Mouse (Mus musculus): Measurements from ENCODE around the gene Pard3b.

Pard3b gene

DNA sequence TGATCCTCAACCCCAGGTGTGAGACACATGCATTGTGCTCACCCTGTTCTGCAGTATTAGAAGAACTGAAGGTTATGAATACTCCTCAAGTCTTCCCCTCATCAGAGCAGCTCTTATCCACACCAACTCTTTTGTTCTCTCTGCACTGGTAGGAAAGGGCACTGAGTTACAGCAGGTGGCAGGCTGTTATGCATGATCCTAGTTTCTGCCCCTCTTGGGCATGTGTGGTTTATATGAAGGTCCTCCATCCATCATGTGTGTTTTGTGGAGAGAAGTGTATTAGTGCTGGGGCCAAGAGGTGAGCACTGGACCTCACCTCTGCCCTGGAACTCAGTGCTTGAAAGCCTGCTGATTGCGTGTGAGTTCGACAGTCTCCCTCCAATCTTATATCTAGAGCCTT, 994.3 kb downstream of the Pard3b start:
- DNase-seq (ENCODE audit: low spot score in 2 of 2), result no peak

- no peak for DNase-seq (ENCODE audit: low spot score in 2 of 2)
These were observed 996.6 kb downstream of the Pard3b start for GRCm38 (mm10) chr1:62635203-62635602.

GRCm38 (mm10) chr1:62636906-62637673, 998.5 kb downstream of the Pard3b start:
- no peak for DNase-seq (ENCODE audit: low spot score in 2 of 2)

DNA sequence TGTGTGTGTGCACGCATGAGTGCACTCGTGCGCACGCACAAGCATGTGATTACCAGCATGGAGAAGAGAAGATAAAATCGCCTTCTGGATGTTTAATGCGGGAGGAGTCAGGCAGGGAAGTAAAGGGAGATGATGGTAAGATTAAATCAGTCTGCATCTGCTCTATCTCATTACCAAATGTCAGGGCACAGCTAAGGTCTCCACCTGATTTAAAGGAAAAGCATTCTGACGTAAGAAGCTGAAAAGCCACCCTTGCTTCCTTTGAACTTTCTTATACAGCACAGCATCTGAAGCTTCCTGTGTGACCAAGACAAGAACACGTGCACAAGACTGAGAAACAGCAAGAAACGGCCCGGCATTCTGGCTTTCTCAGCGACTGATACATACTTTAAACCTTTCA, 1000.4 kb downstream of the Pard3b start:
- no peak for DNase-seq (ENCODE audit: low spot score in 2 of 2)

DNA sequence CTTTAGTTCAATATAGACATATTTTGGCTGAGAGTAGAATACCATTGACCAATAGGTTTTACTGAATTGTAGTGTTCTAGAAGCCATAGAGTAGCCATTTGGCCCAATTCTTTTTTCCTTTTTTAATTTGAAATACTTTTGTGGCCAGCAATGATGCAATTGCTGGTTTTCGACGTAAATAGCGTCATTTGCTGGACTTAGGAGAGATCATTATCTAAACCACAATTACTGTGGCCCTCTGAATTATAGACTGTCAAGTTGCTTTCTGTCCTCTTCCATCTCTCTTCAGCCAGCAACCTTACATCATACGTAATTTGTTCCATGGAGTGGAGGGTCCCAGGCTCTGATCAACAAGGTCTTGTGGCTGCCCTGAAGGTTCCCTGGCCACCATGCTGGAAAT, 1000.8 kb downstream of the Pard3b start:
- DNase-seq (ENCODE audit: low spot score in 2 of 2), result no peak

DNA sequence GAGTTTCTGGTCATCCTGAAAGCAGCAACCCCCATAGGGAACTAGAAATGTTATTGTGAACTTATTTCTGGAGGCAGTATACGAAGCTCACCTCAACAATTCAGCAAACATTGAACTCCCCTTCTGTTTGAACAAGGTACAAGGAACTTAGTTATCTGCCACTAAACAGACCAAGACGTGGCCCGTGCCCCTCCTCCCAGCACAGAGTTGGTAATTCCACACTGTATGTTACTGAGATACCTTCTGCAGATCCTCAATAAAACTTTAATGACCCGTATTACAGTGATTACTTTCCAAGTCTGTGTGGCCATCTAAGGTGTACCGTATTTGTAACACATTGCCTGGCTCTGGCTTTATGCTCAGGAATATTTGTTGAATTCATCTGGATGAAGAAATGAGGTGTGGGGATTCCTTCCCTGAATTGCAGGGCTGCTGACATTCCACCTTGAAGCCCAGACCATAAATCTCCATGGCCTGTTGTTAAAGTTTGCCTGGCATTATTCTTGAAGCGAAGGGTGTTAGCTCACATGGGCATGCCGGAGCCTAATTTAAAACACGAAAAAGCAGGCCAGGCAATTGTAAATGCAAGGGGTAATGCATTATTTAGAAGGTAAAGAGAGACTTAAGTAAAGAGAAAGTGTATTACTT, 1006.1 kb downstream of the Pard3b start:
- no peak for DNase-seq (ENCODE audit: low spot score in 2 of 2)

DNA sequence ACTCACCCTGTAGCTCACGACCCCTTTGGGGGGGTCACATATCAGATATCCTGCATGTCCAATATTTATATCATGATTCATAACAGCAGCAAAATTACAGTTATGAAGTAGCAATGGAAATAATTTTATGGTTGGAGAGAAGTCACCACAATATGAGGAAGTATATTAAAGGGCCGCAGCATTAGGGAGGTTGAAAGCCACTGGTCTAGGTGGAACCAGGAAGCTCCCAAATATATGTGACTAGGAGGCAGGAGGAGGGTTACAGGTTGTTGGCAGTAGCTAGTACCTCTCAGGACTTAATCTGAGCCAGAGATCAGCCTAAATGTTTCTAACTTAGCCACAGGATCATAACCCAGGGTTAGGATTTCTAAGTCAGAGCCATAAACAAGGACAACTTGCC, 1008.2 kb downstream of the Pard3b start:
- DNase-seq (ENCODE audit: low spot score in 2 of 2), result no peak

- no peak for DNase-seq (ENCODE audit: low spot score in 2 of 2)
These were observed 1009.5 kb downstream of the Pard3b start for GRCm38 (mm10) chr1:62648116-62648515.

DNA sequence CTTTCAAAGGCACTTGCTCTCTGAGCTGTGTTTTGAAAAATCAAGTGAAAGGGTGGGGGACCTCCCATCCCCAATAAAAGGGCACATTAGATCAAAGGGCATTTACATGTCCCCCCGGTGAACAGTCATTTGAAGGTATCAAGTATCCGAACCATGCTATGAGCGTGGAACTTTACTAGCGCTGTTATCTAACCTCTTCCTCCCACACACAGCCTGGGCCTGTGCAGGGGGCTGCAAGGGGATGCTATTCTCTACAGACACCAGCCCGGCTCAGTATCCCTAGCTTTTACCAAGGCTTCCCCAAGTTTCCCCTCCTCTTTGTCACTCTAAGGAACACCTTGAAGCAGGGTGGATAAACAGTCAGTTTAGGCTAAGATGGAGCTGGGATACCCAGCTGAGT, 1010.0 kb downstream of the Pard3b start:
- no peak for DNase-seq (ENCODE audit: low spot score in 2 of 2)

DNA sequence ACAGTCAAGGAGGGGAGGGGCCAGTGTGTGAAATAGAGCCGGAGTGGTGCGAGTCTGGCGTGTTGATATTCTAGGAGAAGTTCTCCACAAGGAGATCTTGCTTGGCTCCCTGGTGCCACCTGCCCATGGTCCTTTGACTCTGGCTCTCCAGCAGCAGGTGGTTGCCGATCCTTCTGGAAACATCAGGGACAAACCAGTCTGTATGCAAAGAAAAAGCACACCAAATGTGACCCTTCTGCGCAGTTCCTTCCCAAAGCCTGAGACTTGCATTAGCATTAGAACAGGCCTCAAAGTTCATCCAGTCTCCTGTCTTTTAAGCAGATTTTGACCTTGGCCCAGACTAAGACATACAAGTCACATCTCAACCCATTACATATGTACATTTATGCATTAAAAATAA, 1011.9 kb downstream of the Pard3b start:
- DNase-seq (ENCODE audit: low spot score in 2 of 2), result no peak

GRCm38 (mm10) chr1:62654436-62654835, 1015.8 kb downstream of the Pard3b start:
- no peak for DNase-seq (ENCODE audit: low spot score in 2 of 2)

GRCm38 (mm10) chr1:62664960-62665645, 1026.5 kb downstream of the Pard3b start:
- DNase-seq (ENCODE audit: low spot score in 2 of 2), result no peak

DNA sequence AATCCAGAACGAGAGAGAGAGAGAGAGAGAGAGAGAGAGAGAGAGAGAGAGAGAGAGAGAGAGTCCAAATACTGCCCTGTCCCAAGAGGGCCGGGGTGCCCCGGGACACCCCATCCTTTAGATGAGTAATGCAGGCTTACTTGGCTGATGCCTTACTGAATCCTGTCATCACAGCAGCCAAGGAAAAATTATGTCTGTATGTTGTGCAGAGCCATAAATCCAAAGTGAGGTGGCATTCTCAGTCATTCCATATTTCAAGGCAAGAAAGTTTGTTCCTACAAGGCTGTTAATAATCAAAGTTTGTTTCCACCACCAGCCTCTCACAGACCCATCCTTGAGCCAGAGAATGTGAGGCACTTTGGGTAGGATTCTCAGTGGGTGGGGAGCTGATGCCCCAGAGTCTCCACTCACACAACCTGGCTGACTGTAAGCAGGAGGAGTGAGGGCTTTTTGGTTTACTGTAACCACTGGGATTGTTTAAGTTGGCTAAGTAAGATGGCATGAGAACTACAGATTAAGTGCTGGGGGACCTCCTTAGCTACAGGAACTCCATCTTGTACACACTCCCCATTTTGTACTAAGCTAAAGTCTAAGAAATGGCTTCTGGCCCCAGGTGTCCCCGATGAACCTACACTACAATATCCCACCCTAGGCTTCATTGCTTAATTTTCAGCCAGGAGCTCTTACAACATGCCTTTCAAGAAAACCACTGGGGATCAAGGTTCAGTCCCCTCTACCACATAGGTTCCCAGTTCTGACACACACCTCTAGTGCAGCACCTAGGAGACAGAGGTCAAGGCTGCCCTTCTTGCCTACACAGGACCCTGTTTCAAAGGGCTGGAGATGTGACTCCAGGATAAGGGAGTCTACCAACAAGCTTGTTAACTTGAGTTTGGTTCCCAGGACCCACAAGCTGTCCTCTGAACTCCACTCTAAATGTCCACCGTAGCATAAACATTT, 1027.4 kb downstream of the Pard3b start:
- no peak for DNase-seq (ENCODE audit: low spot score in 2 of 2)

- DNase-seq (ENCODE audit: low spot score in 2 of 2), result no peak
These were observed 1028.2 kb downstream of the Pard3b start for GRCm38 (mm10) chr1:62666780-62667179.

DNA sequence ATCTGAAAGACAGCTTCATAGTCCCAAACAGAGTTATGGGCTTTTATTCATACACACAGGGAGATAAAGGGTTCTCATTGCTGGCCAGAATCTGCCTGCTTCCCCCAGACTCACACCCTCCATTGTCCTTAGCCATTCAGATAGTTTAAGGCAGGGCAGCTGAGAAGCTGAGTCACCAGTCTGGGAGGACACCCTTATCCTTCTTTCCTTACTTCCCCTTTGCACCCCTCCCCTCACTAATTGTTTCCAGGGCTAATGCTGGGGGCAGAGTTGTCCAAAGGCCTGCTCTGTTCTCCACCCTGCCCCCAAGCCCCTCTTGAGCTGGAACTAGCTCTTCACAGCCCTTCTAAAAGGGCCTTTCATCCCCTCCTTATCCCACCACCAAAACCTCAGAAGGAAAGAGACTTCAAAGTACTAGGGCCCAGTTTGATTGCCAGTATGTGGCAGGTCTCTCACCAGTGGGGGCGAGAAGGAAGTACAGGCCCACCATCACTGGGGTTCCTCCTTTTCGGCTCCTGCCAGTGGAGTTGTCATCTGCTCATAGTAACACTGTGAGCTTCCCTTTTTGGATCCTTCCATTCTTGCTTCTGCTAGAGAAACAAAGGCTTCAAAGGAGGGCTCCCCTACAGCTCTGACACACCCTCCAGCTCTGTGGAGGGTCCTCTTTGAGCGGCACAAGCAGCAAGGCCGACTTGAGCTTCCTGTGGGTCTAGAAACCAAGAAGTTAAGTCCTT, 1040.2 kb downstream of the Pard3b start:
- no peak for DNase-seq (ENCODE audit: low spot score in 2 of 2)

DNA sequence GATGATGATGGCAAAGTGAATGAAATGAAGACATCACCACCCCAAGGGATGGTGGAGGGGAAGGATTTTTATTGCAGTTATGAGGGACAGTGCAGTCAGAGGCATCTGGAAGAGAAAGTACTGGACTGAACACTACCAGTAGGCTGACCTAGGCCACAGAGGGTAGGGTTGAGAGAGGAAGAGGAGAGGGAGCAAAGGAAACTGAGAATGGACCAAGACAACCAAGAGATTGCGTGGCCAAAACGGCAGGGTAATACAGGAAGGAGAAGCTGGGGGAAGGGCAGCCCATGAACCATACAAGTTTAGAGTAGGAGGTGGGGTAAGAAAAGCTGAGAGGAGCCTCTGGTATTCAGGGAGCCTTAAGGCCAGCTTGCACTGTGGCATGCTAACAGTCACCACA, 1040.8 kb downstream of the Pard3b start:
- DNase-seq (ENCODE audit: low spot score in 2 of 2), result no peak

DNA sequence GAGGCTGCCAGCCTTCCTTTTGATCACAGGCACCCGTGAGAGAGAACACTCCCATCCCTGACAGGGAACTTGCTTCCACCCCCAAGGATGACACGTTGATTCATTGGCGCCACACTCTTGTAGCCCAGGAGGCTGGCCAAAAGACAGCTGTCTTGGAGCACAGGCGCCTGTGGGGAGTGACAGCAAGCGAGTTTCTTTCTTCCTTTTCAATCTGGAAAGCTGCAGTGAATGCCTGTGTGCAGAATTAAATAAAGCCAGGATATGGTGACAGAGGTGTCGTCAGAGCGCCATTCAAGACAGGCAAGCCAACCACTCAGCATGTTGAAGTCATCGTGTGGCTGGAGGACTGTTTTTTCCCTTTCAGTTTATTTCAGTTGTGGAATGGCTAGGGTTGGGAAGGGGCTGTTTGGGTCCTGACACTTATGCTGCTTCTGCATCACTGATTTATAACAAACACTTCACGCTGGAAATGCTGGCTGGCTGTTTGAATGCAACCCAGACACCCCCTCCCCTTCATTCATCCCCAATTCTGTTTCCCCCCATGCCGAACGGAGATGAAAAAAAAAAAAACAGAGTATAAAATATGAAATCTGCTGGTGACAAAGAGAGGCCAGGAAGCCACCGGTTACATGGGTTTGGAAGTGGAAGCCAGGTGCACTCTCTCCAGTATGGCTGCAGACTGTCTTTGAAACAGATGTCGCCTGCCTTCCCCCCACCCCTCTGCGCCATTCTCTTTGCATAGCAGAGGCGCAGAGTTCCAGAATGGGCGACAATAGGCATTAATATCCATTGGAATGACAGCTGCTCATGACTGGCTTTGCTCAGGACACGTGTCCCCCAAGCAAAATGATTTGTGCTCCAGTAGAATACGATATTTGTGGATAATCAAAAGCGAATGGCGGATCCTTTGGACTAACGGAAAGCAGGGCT, 1044.1 kb downstream of the Pard3b start:
- no peak for DNase-seq (ENCODE audit: low spot score in 2 of 2)

DNA sequence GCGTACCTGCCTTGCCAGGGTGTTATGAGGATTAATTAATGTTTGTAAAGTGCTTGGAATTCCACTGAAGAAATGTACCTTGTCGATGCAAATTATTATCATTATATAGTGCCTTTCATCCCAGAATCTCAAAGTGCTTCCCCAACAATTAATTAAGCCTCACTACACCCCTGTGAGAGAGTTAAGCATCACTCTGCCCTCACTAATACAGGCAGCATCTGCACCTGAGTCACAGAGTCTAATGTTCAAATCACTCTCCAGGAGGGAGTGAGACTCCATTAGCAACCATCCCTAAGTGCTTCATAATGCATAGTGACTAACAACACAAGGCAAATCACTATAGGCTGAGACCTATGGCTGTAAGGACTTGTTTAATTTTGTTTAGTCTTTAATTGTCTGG, 1044.9 kb downstream of the Pard3b start:
- no peak for DNase-seq (ENCODE audit: low spot score in 2 of 2)

GRCm38 (mm10) chr1:62687511-62687910, 1048.9 kb downstream of the Pard3b start:
- no peak for DNase-seq (ENCODE audit: low spot score in 2 of 2)

DNA sequence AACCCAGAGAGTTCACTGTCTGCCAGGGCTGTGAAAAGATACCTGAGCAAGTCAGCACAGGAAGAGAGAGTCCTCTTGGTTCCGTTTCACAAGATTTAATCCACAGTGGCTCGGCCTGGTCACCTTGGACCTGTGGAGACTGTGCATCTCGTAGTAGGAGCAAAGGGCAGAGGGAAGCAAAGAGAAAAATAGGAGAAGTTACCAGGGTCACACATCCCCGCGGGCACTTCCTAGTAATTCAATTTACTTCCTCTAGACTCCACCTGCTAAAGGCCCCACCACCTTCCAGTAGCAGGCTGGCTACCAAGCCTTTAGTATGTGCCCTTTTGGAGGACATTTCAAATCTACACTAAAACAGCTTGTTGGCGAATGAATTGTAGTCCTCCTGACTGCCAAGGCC, 1052.6 kb downstream of the Pard3b start:
- DNase-seq (ENCODE audit: low spot score in 2 of 2), result no peak

Data from urinary bladder, postnatal 4 days (tissue).